Mouse (Mus musculus): ENCODE results near the gene Ces2g. TPM values are rescaled to one million over a fixed set of nuclear protein-coding genes. Genes with fewer than 3 reads are reported as not detected.

Gene Ces2g
- not detected in 2 replicates for polyA plus RNA-seq (2014; fragmentation: Nextera tagmentation; extraction: Ambion mirVana)

- Histone ChIP-seq H3K27me3 (ENCODE audit: control insufficient read depth, insufficient read depth, low read length) (no peaks in the 10 kb centered on the region), H3K9me3 (ENCODE audit: control insufficient read depth, low read length) (no peaks in the 10 kb centered on the region), H3K36me3 (ENCODE audit: control insufficient read depth, insufficient read depth, low read length) (no peaks in the 10 kb centered on the region), H3K9ac (replicated peaks; ENCODE audit: low read depth, low read length) (no peak within 1 kb of the TSS), H3K4me3 (ENCODE audit: low read depth, low read length) (no peak within 1 kb of the TSS), H3K4me2 (ENCODE audit: low read depth, low read length) (no peak within 1 kb of the TSS), H3K4me1 (ENCODE audit: control insufficient read depth, insufficient read depth, low read length) (no peaks in the 10 kb centered on the region), H3K27ac (ENCODE audit: low read depth, low read length) (no peak within 1 kb of the TSS)
- 81% methylated on average over 5 of the region's 5 CpGs for WGBS
- no peak for ATAC-seq (ENCODE audit: low read depth)
These were observed at the start of gene Ces2g for GRCm38 (mm10) chr8:104961537-104961961. Ces2g (plus strand) TSS chr8:104961718.

- H3K27me3 ChIP-seq (ENCODE audit: control insufficient read depth, insufficient read depth, low read length), result no peaks in the 10 kb centered on the region
- H3K4me1 ChIP-seq (ENCODE audit: control insufficient read depth, insufficient read depth, low read length), result no peaks in the 10 kb centered on the region
- no peak within 1 kb of the TSS for H3K27ac ChIP-seq (ENCODE audit: low read depth, low read length)
- no peaks in the 10 kb centered on the region for H3K9me3 ChIP-seq (ENCODE audit: control insufficient read depth, low read length)
- no peak within 1 kb of the TSS for H3K4me2 ChIP-seq (ENCODE audit: low read depth, low read length)
- ATAC-seq (ENCODE audit: low read depth), result no peak
- no peak within 1 kb of the TSS for H3K9ac ChIP-seq (replicated peaks; ENCODE audit: low read depth, low read length)
- WGBS, result 79% methylated on average over 5 of the region's 5 CpGs
- no peak within 1 kb of the TSS for H3K4me3 ChIP-seq (ENCODE audit: low read depth, low read length)
- no peaks in the 10 kb centered on the region for H3K36me3 ChIP-seq (ENCODE audit: control insufficient read depth, insufficient read depth, low read length)
These were observed 35.4 kb upstream of the Ces2g start, which contains the start of gene Ces2e for GRCm38 (mm10) chr8:104925972-104926596. Ces2e (plus strand) TSS chr8:104926260.

GRCm38 (mm10) chr8:104927301-104927700 lies 34.2 kb upstream of the Ces2g start:
- Histone ChIP-seq H3K4me2 (ENCODE audit: low read depth, low read length) (no peak overlapping the region), H3K4me1 (ENCODE audit: control insufficient read depth, insufficient read depth, low read length) (no peaks in the 10 kb centered on the region), H3K4me3 (ENCODE audit: low read depth, low read length) (no peak overlapping the region), H3K27me3 (ENCODE audit: control insufficient read depth, insufficient read depth, low read length) (no peaks in the 10 kb centered on the region), H3K27ac (ENCODE audit: low read depth, low read length) (no peak overlapping the region), H3K9ac (replicated peaks; ENCODE audit: low read depth, low read length) (no peak overlapping the region), H3K9me3 (ENCODE audit: control insufficient read depth, low read length) (no peaks in the 10 kb centered on the region), H3K36me3 (ENCODE audit: control insufficient read depth, insufficient read depth, low read length) (no peaks in the 10 kb centered on the region)
- 89% methylated on average over 3 of the region's 3 CpGs for WGBS
- no peak for ATAC-seq (ENCODE audit: low read depth)

GRCm38 (mm10) chr8:104944665-104945064 lies 16.9 kb upstream of the Ces2g start:
- ATAC-seq (ENCODE audit: low read depth), result no peak
- H3K4me2 ChIP-seq (ENCODE audit: low read depth, low read length), result no peak overlapping the region
- no peak overlapping the region for H3K4me3 ChIP-seq (ENCODE audit: low read depth, low read length)
- H3K9me3 ChIP-seq (ENCODE audit: control insufficient read depth, low read length), result no peaks in the 10 kb centered on the region
- H3K36me3 ChIP-seq (ENCODE audit: control insufficient read depth, insufficient read depth, low read length), result no peaks in the 10 kb centered on the region
- no peak overlapping the region for H3K27ac ChIP-seq (ENCODE audit: low read depth, low read length)
- no peaks in the 10 kb centered on the region for H3K4me1 ChIP-seq (ENCODE audit: control insufficient read depth, insufficient read depth, low read length)
- no peaks in the 10 kb centered on the region for H3K27me3 ChIP-seq (ENCODE audit: control insufficient read depth, insufficient read depth, low read length)
- 88% methylated on average over 2 of the region's 2 CpGs for WGBS
- no peak overlapping the region for H3K9ac ChIP-seq (replicated peaks; ENCODE audit: low read depth, low read length)

GRCm38 (mm10) chr8:104947056-104947455 lies 14.5 kb upstream of the Ces2g start, which contains the start of gene Ces2f:
Ces2f (plus strand) TSS chr8:104947356.
- no peak for ATAC-seq (ENCODE audit: low read depth)
- H3K9ac ChIP-seq (replicated peaks; ENCODE audit: low read depth, low read length), result no peak within 1 kb of the TSS
- WGBS, result 86% methylated on average over 4 of the region's 4 CpGs

GRCm38 (mm10) chr8:104949031-104949430 lies 12.5 kb upstream of the Ces2g start:
- Histone ChIP-seq H3K4me1 (ENCODE audit: control insufficient read depth, insufficient read depth, low read length) (no peaks in the 10 kb centered on the region), H3K36me3 (ENCODE audit: control insufficient read depth, insufficient read depth, low read length) (no peaks in the 10 kb centered on the region), H3K9ac (replicated peaks; ENCODE audit: low read depth, low read length) (no peak overlapping the region), H3K27ac (ENCODE audit: low read depth, low read length) (no peak overlapping the region), H3K4me3 (ENCODE audit: low read depth, low read length) (no peak overlapping the region), H3K9me3 (ENCODE audit: control insufficient read depth, low read length) (no peaks in the 10 kb centered on the region), H3K27me3 (ENCODE audit: control insufficient read depth, insufficient read depth, low read length) (no peaks in the 10 kb centered on the region), H3K4me2 (ENCODE audit: low read depth, low read length) (no peak overlapping the region)
- 76% methylated on average over 5 of the region's 5 CpGs for WGBS
- ATAC-seq (ENCODE audit: low read depth), result no peak

More at GRCm38 (mm10) chr8:104947056-104947455, 14.5 kb upstream of the Ces2g start, which contains the start of gene Ces2f:
- H3K27me3 ChIP-seq (ENCODE audit: control insufficient read depth, insufficient read depth, low read length), result no peaks in the 10 kb centered on the region
- H3K36me3 ChIP-seq (ENCODE audit: control insufficient read depth, insufficient read depth, low read length), result no peaks in the 10 kb centered on the region
- H3K4me1 ChIP-seq (ENCODE audit: control insufficient read depth, insufficient read depth, low read length), result no peaks in the 10 kb centered on the region
- H3K4me2 ChIP-seq (ENCODE audit: low read depth, low read length), result no peak within 1 kb of the TSS
- no peak within 1 kb of the TSS for H3K4me3 ChIP-seq (ENCODE audit: low read depth, low read length)
- H3K9me3 ChIP-seq (ENCODE audit: control insufficient read depth, low read length), result no peaks in the 10 kb centered on the region
- no peak within 1 kb of the TSS for H3K27ac ChIP-seq (ENCODE audit: low read depth, low read length)

- H3K4me3 ChIP-seq (ENCODE audit: low read depth, low read length), result no peak overlapping the region
- no peaks in the 10 kb centered on the region for H3K9me3 ChIP-seq (ENCODE audit: control insufficient read depth, low read length)
- 78% methylated on average over 8 of the region's 8 CpGs for WGBS
- H3K36me3 ChIP-seq (ENCODE audit: control insufficient read depth, insufficient read depth, low read length), result no peaks in the 10 kb centered on the region
- H3K4me1 ChIP-seq (ENCODE audit: control insufficient read depth, insufficient read depth, low read length), result no peaks in the 10 kb centered on the region
- ATAC-seq (ENCODE audit: low read depth), result no peak
- H3K9ac ChIP-seq (replicated peaks; ENCODE audit: low read depth, low read length), result no peak overlapping the region
- H3K27me3 ChIP-seq (ENCODE audit: control insufficient read depth, insufficient read depth, low read length), result no peaks in the 10 kb centered on the region
- no peak overlapping the region for H3K4me2 ChIP-seq (ENCODE audit: low read depth, low read length)
- H3K27ac ChIP-seq (ENCODE audit: low read depth, low read length), result no peak overlapping the region
These were observed 847 bp downstream of the Ces2g start for GRCm38 (mm10) chr8:104962229-104962901.

- WGBS, result 85% methylated on average over 4 of the region's 4 CpGs
- Histone ChIP-seq H3K4me2 (ENCODE audit: low read depth, low read length) (no peak overlapping the region), H3K27me3 (ENCODE audit: control insufficient read depth, insufficient read depth, low read length) (no peaks in the 10 kb centered on the region), H3K9ac (replicated peaks; ENCODE audit: low read depth, low read length) (no peak overlapping the region), H3K36me3 (ENCODE audit: control insufficient read depth, insufficient read depth, low read length) (no peaks in the 10 kb centered on the region), H3K9me3 (ENCODE audit: control insufficient read depth, low read length) (no peaks in the 10 kb centered on the region), H3K4me3 (ENCODE audit: low read depth, low read length) (no peak overlapping the region), H3K27ac (ENCODE audit: low read depth, low read length) (no peak overlapping the region), H3K4me1 (ENCODE audit: control insufficient read depth, insufficient read depth, low read length) (no peaks in the 10 kb centered on the region)
- no peak for ATAC-seq (ENCODE audit: low read depth)
These were observed 1.9 kb downstream of the Ces2g start for GRCm38 (mm10) chr8:104963375-104963894.

- Histone ChIP-seq H3K4me1 (ENCODE audit: control insufficient read depth, insufficient read depth, low read length) (no peaks in the 10 kb centered on the region), H3K27ac (ENCODE audit: low read depth, low read length) (no peak overlapping the region), H3K4me2 (ENCODE audit: low read depth, low read length) (no peak overlapping the region), H3K4me3 (ENCODE audit: low read depth, low read length) (no peak overlapping the region), H3K9ac (replicated peaks; ENCODE audit: low read depth, low read length) (no peak overlapping the region), H3K9me3 (ENCODE audit: control insufficient read depth, low read length) (peaks cover 4% of the 10 kb centered on the region; the same call in 1 of the 2 replicates), H3K36me3 (ENCODE audit: control insufficient read depth, insufficient read depth, low read length) (no peaks in the 10 kb centered on the region), H3K27me3 (ENCODE audit: control insufficient read depth, insufficient read depth, low read length) (no peaks in the 10 kb centered on the region)
- 91% methylated on average over 5 of the region's 5 CpGs for WGBS
- no peak for ATAC-seq (ENCODE audit: low read depth)
These were observed 22.6 kb downstream of the Ces2g start for GRCm38 (mm10) chr8:104984126-104984525.
